Mouse (Mus musculus) ovary, postnatal 36 days (tissue): Measurements from ENCODE around the gene Dennd2a.
"Not testable (repeated sequence)": the region's sequence is repeated elsewhere in the genome, so short reads cannot be mapped to it uniquely, and the experiment has no call there.

ENCODE experiments used
- DNase-seq: peaks from one replicate; pipeline ENCODE4 v3.0.0; 2022; ENCODE audit warnings: low spot score, mixed read lengths

The Dennd2a gene

DNA sequence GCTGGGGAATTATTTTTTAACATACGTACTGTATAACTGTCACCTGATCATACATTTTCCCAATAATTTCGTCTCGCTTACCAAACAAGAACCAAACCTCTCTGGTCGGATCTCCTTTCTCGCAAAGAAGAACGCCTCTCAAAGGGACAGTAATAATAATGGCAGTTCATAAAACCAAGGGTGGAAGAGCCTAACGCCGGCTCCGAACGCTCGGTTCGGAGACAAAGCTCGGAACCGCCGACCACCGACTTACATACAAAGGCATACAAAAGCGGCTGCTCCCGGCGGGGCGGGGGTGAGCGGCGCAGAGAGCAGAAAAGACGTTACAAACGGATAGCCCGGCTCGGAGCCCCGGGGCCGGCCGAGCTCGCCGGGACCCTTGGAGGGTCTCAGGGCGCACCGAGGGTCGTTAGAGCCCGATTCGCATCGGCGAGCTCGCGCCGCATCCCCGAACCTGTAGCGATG is 138.2 kb downstream of the Dennd2a start:
- DNase-seq, result no peak

DNA sequence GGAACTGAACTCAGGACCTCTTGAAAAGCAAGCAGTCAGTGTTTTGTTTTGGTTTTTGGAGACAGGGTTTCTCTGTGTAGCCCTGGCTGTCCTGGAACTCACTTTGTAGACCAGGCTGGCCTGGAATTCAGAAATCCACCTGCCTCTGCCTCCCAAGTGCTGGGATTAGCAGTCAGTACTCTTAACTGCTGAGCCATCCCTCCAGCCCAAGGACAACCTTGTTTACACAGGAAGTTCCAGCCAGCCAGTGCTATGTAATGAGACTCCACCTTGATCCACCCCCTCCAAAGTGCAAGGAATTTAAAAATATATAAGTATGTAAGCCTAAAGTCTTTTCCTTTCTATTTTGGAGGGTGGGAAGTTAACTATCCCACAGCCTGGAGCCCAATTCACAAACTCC is 141.0 kb downstream of the Dennd2a start:
- DNase-seq, result not testable (repeated sequence)

DNA sequence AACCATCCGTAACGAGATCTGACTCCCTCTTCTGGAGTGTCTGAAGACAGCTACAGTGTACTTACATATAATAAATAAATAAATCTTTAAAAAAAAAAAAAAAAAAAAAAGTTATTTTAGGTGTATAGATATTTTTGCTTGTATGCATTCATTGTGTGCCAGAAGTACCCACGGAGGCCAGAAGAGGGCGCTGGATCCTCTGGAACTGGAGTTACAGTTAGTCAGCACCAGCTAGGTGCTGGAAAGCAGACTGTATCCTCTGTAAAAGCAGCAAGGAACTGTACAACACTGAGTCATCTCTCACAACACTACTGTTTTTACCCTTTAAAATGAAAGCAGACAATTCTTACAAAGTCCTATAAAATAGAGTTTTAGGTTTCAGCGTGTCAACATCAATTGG is 141.9 kb downstream of the Dennd2a start:
- peak; percentile 59 for DNase-seq

DNA sequence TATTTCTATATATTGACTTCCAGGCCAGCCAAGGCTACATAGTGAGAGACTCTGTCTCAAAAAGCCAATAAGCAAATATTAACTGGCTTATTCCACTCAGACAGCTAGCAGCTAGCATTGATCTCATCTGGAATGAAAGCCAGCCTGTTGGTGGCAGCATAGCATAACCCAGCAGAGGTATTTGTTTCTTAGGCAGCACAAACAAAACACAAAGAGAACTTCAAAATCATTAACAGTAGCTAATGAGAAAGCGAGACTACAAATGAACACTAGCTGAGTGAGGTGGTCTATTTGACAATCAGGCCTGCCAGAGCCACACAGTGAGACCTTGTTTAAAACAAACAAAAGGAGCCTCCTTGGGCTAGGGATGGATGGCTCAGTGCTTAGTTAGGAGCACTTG is 143.6 kb downstream of the Dennd2a start:
- no peak for DNase-seq
